Mouse (Mus musculus): ENCODE measurements at regions not wholly inside any gene's neighbourhood (a gene's known extent, or its start where the extent isn't known, plus 50 kb on each side); places are given as distances from the start of the nearest gene placed in this dataset.

- Histone ChIP-seq H3K27me3 (replicated peaks) (no peaks in the 10 kb centered on the region), H3K27ac (no peak overlapping the region), H3K9me3 (no peaks in the 10 kb centered on the region), H3K9ac (no peak overlapping the region), H3K36me3 (replicated peaks) (no peaks in the 10 kb centered on the region), H3K4me2 (no peak overlapping the region), H3K4me1 (no peaks in the 10 kb centered on the region), H3K4me3 (no peak overlapping the region)
- 86% methylated on average over 1 of the region's 1 CpGs for WGBS
- no peak for ATAC-seq (replicated peaks)
These were observed 103.3 kb upstream of the Klf6 start for GRCm38 (mm10) chr13:5757963-5758362.

DNA sequence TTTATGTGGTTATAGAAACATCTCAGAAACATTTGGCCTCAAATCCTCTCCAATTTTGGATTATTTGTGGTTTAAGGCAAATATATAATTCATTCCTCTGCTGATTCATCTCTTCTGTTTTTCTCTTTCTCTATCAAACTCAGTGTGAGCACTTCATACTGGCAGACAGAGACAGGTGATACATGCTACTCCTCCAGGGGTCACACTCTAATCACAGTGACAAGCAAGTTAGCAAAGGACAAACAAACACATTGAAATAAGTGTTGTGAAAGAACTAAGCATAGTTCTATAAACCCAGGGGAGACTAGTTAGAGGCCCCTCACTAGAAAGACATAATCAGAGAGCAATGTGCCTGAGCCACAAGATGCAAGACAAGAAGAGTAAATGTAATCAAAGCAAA, 101.3 kb upstream of the Klf6 start:
- Histone ChIP-seq H3K27ac (no peak overlapping the region), H3K9ac (no peak overlapping the region), H3K4me2 (no peak overlapping the region), H3K4me3 (no peak overlapping the region), H3K9me3 (no peaks in the 10 kb centered on the region), H3K4me1 (no peaks in the 10 kb centered on the region), H3K27me3 (replicated peaks) (no peaks in the 10 kb centered on the region), H3K36me3 (replicated peaks) (no peaks in the 10 kb centered on the region)
- no peak for ATAC-seq (replicated peaks)

DNA sequence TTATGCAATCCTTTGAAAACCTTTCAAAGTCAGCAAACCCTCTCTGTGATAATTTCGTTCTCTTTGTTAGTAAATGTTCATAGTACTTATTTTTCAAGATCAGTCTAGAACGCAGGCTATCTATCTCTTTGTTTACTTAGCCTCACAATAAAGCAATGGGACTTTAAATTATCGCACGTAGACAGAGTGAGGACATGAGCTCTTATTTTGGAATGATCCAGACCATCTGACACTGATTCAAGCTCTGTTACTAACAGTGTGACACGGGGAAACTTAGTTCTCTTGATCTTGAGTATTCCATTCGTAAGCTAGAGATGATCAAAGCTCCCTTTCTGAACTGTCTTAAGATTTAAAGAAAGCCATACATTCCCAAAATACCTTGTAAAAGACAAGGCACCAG, 94.9 kb upstream of the Klf6 start:
- WGBS: 86% methylated on average over 6 of the region's 6 CpGs

DNA sequence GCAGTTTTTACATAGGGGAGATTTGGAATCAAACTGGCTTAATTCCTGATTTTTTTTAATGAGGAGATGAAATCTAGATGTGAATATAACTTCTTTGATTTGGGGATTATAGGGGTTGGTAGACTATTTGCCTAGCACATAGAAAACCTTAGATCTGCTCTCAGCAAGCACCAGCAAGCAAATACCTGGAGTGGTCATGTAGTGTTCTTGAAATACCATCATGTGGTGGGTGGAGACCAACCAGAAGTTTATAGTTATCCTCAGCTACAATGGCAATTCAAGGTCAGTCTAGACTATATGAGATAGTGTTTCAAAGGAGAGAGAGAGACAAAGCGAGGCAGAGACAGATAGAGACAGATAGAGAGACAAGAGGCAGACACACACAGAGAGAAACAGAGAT, 94.1 kb upstream of the Klf6 start:
- no peaks in the 10 kb centered on the region for H3K9me3 ChIP-seq
- no peak overlapping the region for H3K4me3 ChIP-seq
- no peaks in the 10 kb centered on the region for H3K27me3 ChIP-seq (replicated peaks)
- no peaks in the 10 kb centered on the region for H3K4me1 ChIP-seq
- no peak overlapping the region for H3K4me2 ChIP-seq
- 86% methylated on average over 1 of the region's 1 CpGs for WGBS
- H3K36me3 ChIP-seq (replicated peaks): no peaks in the 10 kb centered on the region
- H3K9ac ChIP-seq: no peak overlapping the region
- H3K27ac ChIP-seq: no peak overlapping the region
- ATAC-seq (replicated peaks): no peak

More for the DNA sequence above, 94.9 kb upstream of the Klf6 start:
- H3K27me3 ChIP-seq (replicated peaks): no peaks in the 10 kb centered on the region
- H3K4me2 ChIP-seq: no peak overlapping the region
- ATAC-seq (replicated peaks): no peak
- no peaks in the 10 kb centered on the region for H3K36me3 ChIP-seq (replicated peaks)
- no peak overlapping the region for H3K4me3 ChIP-seq
- H3K9me3 ChIP-seq: no peaks in the 10 kb centered on the region
- no peak overlapping the region for H3K27ac ChIP-seq
- no peak overlapping the region for H3K9ac ChIP-seq
- no peaks in the 10 kb centered on the region for H3K4me1 ChIP-seq

DNA sequence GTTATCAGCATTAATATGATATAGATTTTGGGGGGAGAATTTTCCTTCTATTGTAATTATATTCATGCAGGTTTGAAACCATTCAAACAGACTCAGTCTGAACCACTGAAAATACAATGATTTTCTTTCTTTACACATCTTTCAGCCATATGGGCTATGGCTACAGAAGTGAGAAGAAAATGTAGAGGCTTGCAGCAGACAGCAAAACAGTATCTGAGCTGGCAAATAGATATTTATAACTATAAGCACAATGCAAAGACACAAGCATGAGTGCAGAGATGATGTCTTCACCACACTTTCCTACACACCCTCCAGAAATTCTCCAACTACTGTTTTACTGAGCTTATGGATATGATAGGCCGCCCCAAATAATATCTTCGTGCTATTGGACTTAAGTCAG, 92.6 kb upstream of the Klf6 start:
- WGBS: 96% methylated on average over 2 of the region's 2 CpGs
- no peaks in the 10 kb centered on the region for H3K9me3 ChIP-seq
- no peak overlapping the region for H3K4me3 ChIP-seq
- no peak overlapping the region for H3K9ac ChIP-seq
- no peak for ATAC-seq (replicated peaks)
- H3K36me3 ChIP-seq (replicated peaks): no peaks in the 10 kb centered on the region
- H3K4me2 ChIP-seq: no peak overlapping the region
- H3K4me1 ChIP-seq: no peaks in the 10 kb centered on the region
- H3K27me3 ChIP-seq (replicated peaks): no peaks in the 10 kb centered on the region
- no peak overlapping the region for H3K27ac ChIP-seq

GRCm38 (mm10) chr13:5769283-5770260, 91.7 kb upstream of the Klf6 start:
- no peak overlapping the region for H3K4me2 ChIP-seq
- WGBS: 88% methylated on average over 7 of the region's 7 CpGs
- H3K27ac ChIP-seq: no peak overlapping the region
- no peak overlapping the region for H3K4me3 ChIP-seq
- H3K27me3 ChIP-seq (replicated peaks): no peaks in the 10 kb centered on the region
- no peak overlapping the region for H3K9ac ChIP-seq
- H3K36me3 ChIP-seq (replicated peaks): no peaks in the 10 kb centered on the region
- ATAC-seq (replicated peaks): no peak
- H3K4me1 ChIP-seq: no peaks in the 10 kb centered on the region
- H3K9me3 ChIP-seq: no peaks in the 10 kb centered on the region

DNA sequence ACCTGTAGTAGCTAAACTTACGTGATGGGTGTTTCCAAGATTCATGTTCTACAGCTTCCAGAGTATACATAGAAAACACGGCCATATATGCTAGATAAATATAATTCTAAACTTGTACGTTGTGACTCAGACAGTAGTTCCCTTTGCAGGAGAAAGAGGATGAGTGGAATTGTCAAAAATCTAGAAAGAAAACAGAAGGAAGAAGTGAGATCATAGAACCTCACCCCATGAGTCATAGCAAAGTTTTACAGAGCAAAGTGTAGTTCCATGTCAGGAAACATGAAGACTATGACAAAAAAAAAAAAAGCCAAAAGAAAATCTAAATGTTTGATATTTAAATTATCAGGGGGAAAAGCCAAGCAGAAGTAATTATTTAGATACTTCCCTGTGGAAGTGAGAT, 87.5 kb upstream of the Klf6 start:
- H3K4me3 ChIP-seq: no peak overlapping the region
- H3K9me3 ChIP-seq: no peaks in the 10 kb centered on the region
- H3K27me3 ChIP-seq (replicated peaks): no peaks in the 10 kb centered on the region
- ATAC-seq (replicated peaks): no peak
- H3K27ac ChIP-seq: no peak overlapping the region
- H3K36me3 ChIP-seq (replicated peaks): no peaks in the 10 kb centered on the region
- H3K4me1 ChIP-seq: no peaks in the 10 kb centered on the region
- WGBS: 92% methylated on average over 3 of the region's 3 CpGs
- no peak overlapping the region for H3K9ac ChIP-seq
- H3K4me2 ChIP-seq: no peak overlapping the region

- H3K4me3 ChIP-seq: no peak overlapping the region
- no peaks in the 10 kb centered on the region for H3K9me3 ChIP-seq
- H3K4me2 ChIP-seq: no peak overlapping the region
- no peak overlapping the region for H3K27ac ChIP-seq
- H3K27me3 ChIP-seq (replicated peaks): no peaks in the 10 kb centered on the region
- H3K4me1 ChIP-seq: no peaks in the 10 kb centered on the region
- 63% methylated on average over 5 of the region's 5 CpGs for WGBS
- no peaks in the 10 kb centered on the region for H3K36me3 ChIP-seq (replicated peaks)
- H3K9ac ChIP-seq: no peak overlapping the region
- no peak for ATAC-seq (replicated peaks)
These were observed 82.7 kb upstream of the Klf6 start for GRCm38 (mm10) chr13:5778443-5779171.

DNA sequence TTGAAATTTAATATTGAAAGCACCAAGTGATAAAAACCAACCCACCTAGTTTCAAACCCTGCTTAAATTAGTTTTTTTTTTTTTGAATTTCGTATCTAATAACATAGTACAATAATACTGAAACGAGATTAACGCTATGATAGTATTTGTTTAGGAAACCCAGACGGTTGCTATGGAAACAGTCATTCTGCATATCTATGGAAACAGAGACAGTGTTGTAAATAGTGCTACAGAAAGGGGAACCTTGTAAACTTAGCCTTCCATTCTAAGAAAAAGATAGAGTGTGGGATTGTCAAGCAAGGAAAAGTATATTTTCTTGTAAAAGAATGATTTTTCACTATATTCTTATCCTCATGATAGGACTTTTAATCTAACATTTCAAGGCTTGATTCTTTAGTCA, 81.9 kb upstream of the Klf6 start:
- ATAC-seq (replicated peaks): peak; percentile 75; the same call in 1 of the 2 replicates
- WGBS: 27% methylated on average over 4 of the region's 4 CpGs
- H3K27me3 ChIP-seq (replicated peaks): no peaks in the 10 kb centered on the region

DNA sequence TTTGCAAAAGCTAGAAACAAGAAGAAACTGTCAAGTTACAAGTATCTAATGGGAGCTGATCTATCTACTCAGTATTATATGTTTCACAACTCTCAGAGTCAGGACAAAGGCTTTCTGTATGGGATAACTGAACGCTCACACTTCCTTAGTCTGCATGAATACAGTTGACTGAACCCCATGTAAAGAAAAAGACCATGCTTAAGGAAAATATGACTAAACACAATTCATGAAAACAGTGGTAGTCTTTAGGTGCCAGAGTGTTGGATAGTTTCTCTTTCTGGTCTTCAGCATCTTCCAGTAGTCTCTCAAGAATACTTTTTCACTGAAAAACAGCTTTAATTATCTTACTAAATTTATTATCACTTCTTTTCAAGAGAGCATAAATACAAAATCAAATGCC, 78.7 kb upstream of the Klf6 start:
- no peak for ATAC-seq (replicated peaks)
- H3K4me2 ChIP-seq: no peak overlapping the region
- H3K4me1 ChIP-seq: no peaks in the 10 kb centered on the region
- H3K9ac ChIP-seq: no peak overlapping the region
- no peak overlapping the region for H3K27ac ChIP-seq
- no peaks in the 10 kb centered on the region for H3K36me3 ChIP-seq (replicated peaks)
- no peaks in the 10 kb centered on the region for H3K27me3 ChIP-seq (replicated peaks)
- 95% methylated on average over 1 of the region's 1 CpGs for WGBS
- no peak overlapping the region for H3K4me3 ChIP-seq
- no peaks in the 10 kb centered on the region for H3K9me3 ChIP-seq

More for the DNA sequence above, 81.9 kb upstream of the Klf6 start:
- Histone ChIP-seq H3K4me3 (no peak overlapping the region), H3K36me3 (replicated peaks) (no peaks in the 10 kb centered on the region), H3K4me2 (no peak overlapping the region), H3K9ac (no peak overlapping the region), H3K9me3 (no peaks in the 10 kb centered on the region), H3K4me1 (no peaks in the 10 kb centered on the region), H3K27ac (no peak overlapping the region)

GRCm38 (mm10) chr13:5787114-5787513, 74.2 kb upstream of the Klf6 start:
- Histone ChIP-seq H3K4me1 (no peaks in the 10 kb centered on the region), H3K36me3 (replicated peaks) (no peaks in the 10 kb centered on the region), H3K27me3 (replicated peaks) (no peaks in the 10 kb centered on the region), H3K27ac (no peak overlapping the region), H3K9ac (no peak overlapping the region), H3K4me2 (no peak overlapping the region), H3K9me3 (no peaks in the 10 kb centered on the region), H3K4me3 (no peak overlapping the region)
- no peak for ATAC-seq (replicated peaks)

DNA sequence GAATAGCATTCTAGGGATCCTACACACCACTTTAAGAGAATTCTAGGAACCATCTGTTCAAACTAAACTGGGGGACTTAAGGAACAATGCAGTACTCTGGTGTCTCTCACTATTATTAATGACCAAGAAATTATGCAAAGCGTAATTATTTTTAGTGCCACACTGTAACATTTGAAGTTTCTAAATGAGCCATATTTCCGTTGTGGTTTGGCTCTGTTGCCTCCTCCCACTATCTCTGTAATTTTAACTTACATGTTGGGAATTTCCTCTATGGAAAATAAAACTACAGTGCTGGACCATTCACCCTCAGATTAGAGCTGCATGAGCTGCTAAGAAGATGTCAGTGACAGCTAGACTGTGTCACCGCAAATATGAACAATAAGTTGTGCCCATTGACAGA, 72.0 kb upstream of the Klf6 start:
- Histone ChIP-seq H3K9ac (no peak overlapping the region), H3K9me3 (no peaks in the 10 kb centered on the region), H3K4me3 (no peak overlapping the region), H3K27ac (no peak overlapping the region), H3K27me3 (replicated peaks) (no peaks in the 10 kb centered on the region), H3K4me1 (no peaks in the 10 kb centered on the region), H3K36me3 (replicated peaks) (no peaks in the 10 kb centered on the region), H3K4me2 (no peak overlapping the region)
- ATAC-seq (replicated peaks): no peak
- 83% methylated on average over 3 of the region's 3 CpGs for WGBS

- WGBS: 60% methylated on average over 7 of the region's 7 CpGs
- no peak for ATAC-seq (replicated peaks)
These were observed 59.2 kb upstream of the Klf6 start for GRCm38 (mm10) chr13:5802079-5802478.

More at GRCm38 (mm10) chr13:5802079-5802478, 59.2 kb upstream of the Klf6 start:
- Histone ChIP-seq H3K27ac (no peak overlapping the region), H3K27me3 (replicated peaks) (no peaks in the 10 kb centered on the region), H3K9ac (no peak overlapping the region), H3K36me3 (replicated peaks) (no peaks in the 10 kb centered on the region), H3K9me3 (no peaks in the 10 kb centered on the region), H3K4me1 (no peaks in the 10 kb centered on the region), H3K4me2 (no peak overlapping the region), H3K4me3 (no peak overlapping the region)

Data from midbrain, embryonic 15.5 days (tissue).